Mouse (Mus musculus) ovary, adult 10 weeks (tissue): ENCODE data around the gene Tmc7. TPM values are rescaled to one million over a fixed set of nuclear protein-coding genes. Genes with fewer than 3 reads are reported as not detected.

ENCODE experiments used
- polyA plus RNA-seq: library from polyadenylated mRNA; stranded (reverse); fragments of 350-450 nt; fragmentation: Illumina TruSeq; extraction: RNeasy Lipid Tissue Mini Kit (QIAGEN cat#74804); gene quantifications from one replicate; pipeline ENCODE4 v1.2.3, GENCODE M21; 2014

Tmc7 gene
- 0.63 TPM for polyA plus RNA-seq

GRCm38 (mm10) chr7:118584257-118584907 is at the start of gene Tmc7:
Gene Tmc7 (minus strand): TSS chr7:118584736.

DNA sequence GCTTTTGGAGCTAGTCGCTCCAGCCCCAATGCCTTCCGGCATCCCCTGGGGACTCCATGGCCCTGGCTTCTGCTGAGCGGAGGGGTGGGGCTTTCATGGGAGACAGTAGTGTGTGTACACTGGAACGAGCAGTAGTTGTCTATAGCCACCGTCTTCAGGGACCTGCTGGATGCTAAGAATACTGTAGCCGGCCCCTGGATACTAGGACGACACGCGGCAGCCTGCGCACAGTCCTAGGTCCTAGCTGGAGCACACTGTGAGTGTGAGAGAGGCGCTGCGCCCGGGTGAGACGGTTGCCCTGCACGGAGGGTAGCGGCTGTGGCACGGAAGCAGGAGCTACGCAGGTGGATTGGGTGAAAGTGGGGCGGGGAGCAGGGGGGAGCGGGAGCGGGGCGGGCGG is 12.7 kb upstream of the Tmc7 start, which contains the start of gene Tmc5:
Gene Tmc5 (plus strand): TSS at position 97 of the 400 bp plus-strand sequence.

DNA sequence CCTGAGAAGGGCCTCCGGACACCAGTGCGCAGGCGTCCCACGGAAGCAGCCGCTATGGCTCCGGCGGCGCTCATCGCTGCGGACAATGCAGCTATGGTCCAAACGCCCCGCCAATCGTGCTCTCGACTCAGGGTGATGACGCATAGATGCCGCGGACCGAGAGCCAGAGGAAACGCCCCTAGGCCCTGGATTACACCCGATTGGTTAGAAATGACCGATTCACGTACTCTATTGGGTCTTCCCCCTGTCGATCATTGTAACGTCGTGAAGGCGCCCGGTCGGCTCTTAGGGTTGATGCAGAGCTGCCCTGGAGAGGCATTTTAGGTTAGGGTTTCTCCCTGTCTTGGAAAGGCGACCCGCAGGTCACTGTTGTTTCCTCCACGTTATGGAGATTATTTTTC is 51.4 kb downstream of the Tmc7 start, which contains the start of gene Coq7:
Gene Coq7 (minus strand): TSS at position 179 of the 401 bp plus-strand sequence.

DNA sequence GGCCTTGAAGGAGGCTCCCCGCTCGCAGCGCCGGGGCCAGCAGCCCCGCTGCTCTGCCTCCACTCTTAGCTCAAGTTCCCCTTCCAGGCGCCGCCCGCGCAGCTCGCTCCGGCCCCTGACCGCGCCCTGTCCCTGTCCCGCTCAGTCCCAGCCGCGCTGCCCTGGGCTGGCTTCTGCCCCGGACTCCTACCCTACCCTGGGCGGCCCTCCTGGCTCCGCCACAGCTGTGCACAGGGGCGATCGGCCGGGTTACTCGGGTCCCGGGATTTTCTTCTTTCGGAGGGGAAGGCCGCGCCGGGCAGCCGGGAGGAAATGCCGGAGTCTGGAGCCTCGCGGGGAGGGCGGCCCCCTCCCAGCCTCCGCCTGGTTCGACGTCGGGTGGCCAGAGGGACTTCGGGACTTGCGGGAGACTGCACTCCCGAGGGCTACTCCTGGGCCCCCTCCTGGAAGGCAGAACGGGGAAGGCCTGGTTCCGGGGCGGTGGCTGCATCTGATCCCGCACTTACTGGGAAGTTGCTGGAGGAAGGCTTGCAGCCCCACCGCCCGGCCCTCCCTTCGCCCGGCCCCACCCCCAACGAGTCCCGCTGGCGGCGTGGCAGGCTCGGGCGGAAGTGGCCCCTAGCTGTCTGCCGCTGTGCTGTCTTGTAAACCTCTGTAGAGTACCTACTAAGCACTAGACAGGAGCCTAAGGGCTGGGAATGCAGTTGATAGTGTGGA is 92.9 kb downstream of the Tmc7 start, which contains the start of gene Itpripl2:
Gene Itpripl2 (minus strand): TSS at position 545 of the 717 bp plus-strand sequence.

Other genes with a start within 250 kb of the Tmc7 start
- not detected for gene Syt17, start 136.5 kb downstream of the Tmc7 start, polyA plus RNA-seq
- 51.4 TPM for gene Itpripl2, start 92.8 kb downstream of the Tmc7 start, polyA plus RNA-seq
- gene Coq7, start 51.4 kb downstream of the Tmc7 start, polyA plus RNA-seq, result 5.3 TPM
- 5.6 TPM for gene Tmc5, start 12.6 kb upstream of the Tmc7 start, polyA plus RNA-seq
- 93.6 TPM for gene Gde1, start 121.0 kb upstream of the Tmc7 start, polyA plus RNA-seq
- 34.5 TPM for gene Ccp110, start 127.8 kb upstream of the Tmc7 start, polyA plus RNA-seq
- 16.9 TPM for gene Vps35l, start 155.5 kb upstream of the Tmc7 start, polyA plus RNA-seq